Mouse (Mus musculus) cerebellum, postnatal 14 days (tissue): ENCODE measurements around the gene Btnl1.

Experiments used
- DNase-seq, 2 experiments: peaks; one replicate each; pipeline ENCODE4 v3.0.0; 2021; ENCODE audit warnings: mixed read lengths in 2 of 2

Btnl1 gene

GRCm38 (mm10) chr17:34386656-34387055 is 9.7 kb downstream of the Btnl1 start:
- no peak for DNase-seq

DNA sequence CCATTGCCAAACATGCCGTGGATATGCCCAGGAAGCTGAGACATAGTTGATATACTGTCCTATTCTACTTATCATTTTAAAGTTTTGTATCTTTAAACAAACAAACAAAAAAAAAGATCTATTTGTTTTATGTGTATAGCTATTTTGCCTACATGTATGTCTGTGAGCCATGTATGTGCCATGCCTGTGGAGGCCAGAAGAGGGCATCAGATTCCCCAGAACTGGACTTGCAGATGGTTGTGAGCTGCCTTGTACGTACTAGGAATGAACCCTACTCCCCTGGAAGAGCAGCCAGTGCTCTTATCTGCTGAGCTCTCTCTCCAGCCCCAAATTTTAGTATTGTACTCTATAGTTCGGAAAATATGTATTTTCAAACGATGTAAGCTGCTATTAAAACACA is 11.6 kb downstream of the Btnl1 start:
- DNase-seq, result peak; percentile 64 to 67

- DNase-seq, result no peak
Measured at GRCm38 (mm10) chr17:34391507-34391906, 14.6 kb downstream of the Btnl1 start.

- DNase-seq, result peak; percentile 48 to 52
Measured at GRCm38 (mm10) chr17:34392321-34392720, 15.4 kb downstream of the Btnl1 start.

GRCm38 (mm10) chr17:34397357-34397756 is 20.4 kb downstream of the Btnl1 start:
- DNase-seq, result peak; percentile 21 to 26

DNA sequence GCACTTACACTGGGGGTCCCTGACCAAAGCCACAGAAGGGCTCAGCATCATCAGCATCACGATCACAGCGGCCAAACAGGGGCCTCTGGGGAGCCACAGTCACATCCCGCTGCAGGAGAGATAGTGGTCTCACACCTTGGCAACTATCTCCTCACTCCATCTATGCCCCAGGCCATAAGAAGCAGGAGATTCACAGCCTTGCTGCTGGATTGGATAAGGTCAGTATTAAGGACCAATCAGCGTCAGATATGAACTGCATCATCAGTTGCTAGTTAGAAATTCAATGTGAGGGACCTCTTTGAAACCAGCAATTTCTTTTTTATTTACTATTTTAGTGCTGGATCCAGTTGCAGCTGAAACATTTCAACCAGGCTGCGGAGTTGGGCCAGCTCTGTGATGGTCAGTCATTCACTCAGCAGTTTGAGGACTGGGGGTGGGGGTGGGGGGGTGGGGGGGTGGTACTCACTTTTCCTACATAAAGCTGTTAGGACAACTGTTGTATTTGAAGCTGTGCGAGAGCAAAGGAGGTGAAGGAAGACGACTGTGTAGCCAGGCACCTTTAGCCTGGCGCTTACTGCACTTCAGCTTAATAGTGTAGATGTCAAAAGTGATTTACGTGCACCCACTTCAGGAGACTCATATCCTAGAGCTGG is 21.3 kb downstream of the Btnl1 start:
- peak; percentile 75 to 81 for DNase-seq

DNA sequence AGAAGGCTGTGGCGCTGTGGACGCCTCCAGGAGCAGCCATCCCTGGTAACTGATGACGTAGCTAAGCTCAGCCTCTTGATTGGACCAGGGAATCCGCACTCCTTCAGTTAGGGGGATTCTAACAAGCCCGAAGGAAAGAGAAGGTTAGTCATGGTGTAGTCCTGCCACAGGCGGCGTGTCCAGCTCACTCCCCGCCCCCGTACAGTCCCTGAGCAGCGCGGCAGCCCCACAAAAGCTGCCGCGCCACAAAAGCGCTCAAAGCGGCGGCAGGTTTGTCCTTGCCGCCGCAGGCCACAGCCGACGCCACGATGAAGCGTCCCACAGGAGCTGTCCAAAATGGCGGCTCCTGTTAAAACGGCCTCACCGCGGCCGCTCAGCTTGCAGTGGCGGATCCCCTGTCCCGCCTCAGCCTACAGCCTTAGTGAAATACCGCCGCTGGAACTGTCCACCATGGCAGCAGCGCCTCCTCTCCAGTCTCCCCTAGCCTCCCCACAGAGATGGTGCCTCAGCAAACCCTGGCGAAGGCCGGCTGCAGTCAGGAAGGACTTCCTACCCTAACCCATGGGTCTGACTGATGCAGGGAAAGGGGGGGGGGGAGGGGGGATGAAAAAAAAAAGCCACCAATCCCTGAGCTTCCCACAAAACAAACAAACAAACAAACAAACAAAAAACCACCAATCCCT is 21.9 kb downstream of the Btnl1 start, which contains the start of gene BC051142:
BC051142 (plus strand) TSS at position 110 of the 683 bp plus-strand sequence.
- DNase-seq, result peak; percentile 92

DNA sequence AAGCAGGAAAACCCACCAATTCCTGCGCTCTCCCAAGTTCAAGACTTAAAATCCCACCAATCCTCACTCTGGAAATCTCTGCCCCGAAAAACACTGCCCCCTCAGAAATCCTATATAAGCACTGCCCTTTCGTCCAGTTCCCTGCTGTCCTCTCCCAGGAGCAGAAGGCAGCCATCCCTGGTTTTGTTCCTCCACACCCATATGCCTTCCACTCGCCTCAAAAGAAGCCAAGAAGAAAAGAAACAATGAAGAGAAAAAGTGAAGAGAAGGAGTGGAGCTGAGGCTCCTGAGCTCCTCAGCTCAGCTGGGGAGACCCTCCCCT is 22.4 kb downstream of the Btnl1 start:
- peak; percentile 37 to 43 for DNase-seq

- peak; percentile 82 to 84 for DNase-seq
Measured at GRCm38 (mm10) chr17:34411117-34411516, 34.2 kb downstream of the Btnl1 start.

DNA sequence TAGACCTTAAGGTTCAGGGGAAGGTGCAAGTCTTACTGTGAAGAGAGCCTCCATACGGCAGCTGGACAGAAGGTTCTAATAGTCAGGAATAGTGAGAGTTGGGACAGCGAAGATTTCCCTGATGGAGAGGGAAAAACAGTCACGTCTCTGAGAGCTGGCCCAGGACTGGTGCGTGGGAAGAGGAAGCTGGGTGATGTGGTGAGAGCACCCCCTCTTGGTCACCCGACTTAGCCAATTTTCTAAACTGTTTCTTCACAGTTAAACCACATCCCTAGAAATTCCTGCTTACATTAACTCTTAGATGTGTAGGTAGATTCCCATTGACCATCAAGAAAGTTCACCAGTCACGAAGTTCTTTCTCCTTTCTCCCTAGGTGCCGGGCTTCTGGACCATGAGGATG is 43.1 kb downstream of the Btnl1 start:
- DNase-seq, result no peak

DNA sequence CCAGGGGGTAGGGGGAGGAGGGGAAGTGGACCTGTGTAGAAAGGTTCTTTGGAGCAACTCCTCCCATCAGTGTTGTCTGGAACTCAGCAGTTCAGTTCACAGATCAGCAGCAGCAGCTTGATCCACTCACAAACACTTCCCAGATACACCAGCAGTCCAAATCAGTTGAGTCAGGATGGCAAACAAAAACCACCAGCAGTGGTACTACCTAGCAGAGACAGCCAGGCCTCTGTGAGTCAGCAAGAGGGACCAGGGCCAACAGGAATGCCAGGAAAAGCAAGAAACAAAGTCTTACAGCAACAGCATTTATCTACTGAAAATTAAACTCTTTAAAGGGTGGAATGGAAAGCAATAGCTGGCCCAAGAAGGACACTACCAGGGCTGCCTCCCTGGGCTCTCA is 50.7 kb downstream of the Btnl1 start:
- DNase-seq, result no peak
